Mouse (Mus musculus) intestine, embryonic 16.5 days (tissue): Measurements from ENCODE around the gene Myof. TPM values are rescaled to one million over a fixed set of nuclear protein-coding genes. Genes with fewer than 3 reads are reported as not detected.

Source experiments
- ATAC-seq: fragments of 200-750 bp; cut with Nextera tagmentation; 2 replicates; pipeline ENCODE4 v1.8.0; 2017; ENCODE audit warnings: moderate TSS enrichment, moderate library complexity
- H3K27ac ChIP-seq: fragments of 300-500 bp; sonication (generic); 2 replicates; pipeline ENCODE4 v1.5.1; 2014; ENCODE audit warnings: mild to moderate bottlenecking, low read length
- H3K27me3 ChIP-seq: fragments of 300-500 bp; sonication (generic); replicated peaks from 2 replicates; pipeline ENCODE4 v1.6.1; 2014; ENCODE audit warnings: low read length, control low read depth, mixed read lengths; ENCODE audit not compliant: control insufficient read depth, insufficient read depth
- H3K36me3 ChIP-seq: fragments of 300-500 bp; sonication (generic); 2 replicates; pipeline ENCODE4 v1.6.1; 2014; ENCODE audit warnings: low read length, control low read depth; ENCODE audit not compliant: control insufficient read depth, insufficient read depth
- H3K4me1 ChIP-seq: fragments of 300-500 bp; sonication (generic); 2 replicates; pipeline ENCODE4 v1.6.1; 2014; ENCODE audit warnings: low read length, control low read depth, mixed read lengths; ENCODE audit not compliant: control insufficient read depth, insufficient read depth
- H3K4me2 ChIP-seq: fragments of 300-500 bp; sonication (generic); 2 replicates; pipeline ENCODE4 v1.6.1; 2014; ENCODE audit warnings: low read depth, low read length, control low read depth
- H3K4me3 ChIP-seq: fragments of 300-500 bp; sonication (generic); 2 replicates; pipeline ENCODE4 v1.5.1; 2014; ENCODE audit warnings: mild to moderate bottlenecking, low read length
- H3K9ac ChIP-seq: fragments of 300-500 bp; sonication (generic); 2 replicates; pipeline ENCODE4 v1.6.1; 2014; ENCODE audit warnings: low read depth, low read length
- H3K9me3 ChIP-seq: fragments of 300-500 bp; sonication (generic); 2 replicates; pipeline ENCODE4 v1.6.1; 2016; ENCODE audit warnings: low read length, control low read depth; ENCODE audit not compliant: control insufficient read depth
- WGBS: fragments of 180-500 bp; shearing (Covaris S2); extraction: QIAGEN DNeasy Blood & Tissue Kit; methylation state at CpG from one replicate; pipeline ENCODE4 v1.1.7; 2014; 5-methylcytosine and 5-hydroxymethylcytosine counted together
- polyA plus RNA-seq: library from polyadenylated mRNA; unstranded; fragments of >200 nt; fragmentation: Nextera tagmentation; extraction: Ambion mirVana; gene quantifications from 2 replicates; pipeline ENCODE4 v1.2.1, GENCODE M21; 2015

Gene Myof
- 6.5 and 9.2 TPM in 2 replicates for polyA plus RNA-seq

DNA sequence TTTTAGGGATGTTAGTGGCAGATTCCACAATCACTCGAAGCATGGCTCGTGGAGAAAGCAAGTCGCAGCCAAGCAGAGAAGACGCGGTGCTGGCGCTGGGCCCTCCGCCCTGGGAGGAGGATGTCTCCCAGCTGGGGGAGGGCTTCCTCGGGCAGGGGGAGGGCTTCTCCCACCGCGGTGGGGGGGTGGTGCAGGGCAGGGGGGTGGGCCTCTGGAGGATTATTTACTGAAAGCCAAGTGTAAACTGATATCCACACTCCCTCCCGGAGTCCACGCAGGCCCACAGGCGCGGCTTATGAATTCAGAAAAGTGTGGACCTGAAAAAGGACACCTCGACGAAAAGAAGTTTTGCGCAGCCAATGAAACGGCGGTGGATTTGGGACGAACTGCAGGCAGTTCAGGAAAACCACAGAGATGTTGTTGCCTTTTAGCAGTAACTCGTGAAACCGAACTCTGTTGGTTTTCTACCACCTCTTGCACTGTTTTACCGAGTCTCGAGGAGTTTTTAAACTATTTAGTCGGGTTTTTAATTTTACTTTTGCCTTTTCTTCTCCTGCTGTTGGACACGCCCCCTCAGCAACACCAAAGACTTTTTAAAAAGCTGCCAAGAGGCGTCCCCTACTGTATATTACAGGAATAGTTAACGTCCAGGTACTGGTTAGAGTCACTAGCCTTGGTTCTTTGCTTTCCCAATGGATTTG, at the start of gene Myof:
Myof (minus strand) TSS at position 297 of the 701 bp plus-strand sequence.
- H3K4me1 ChIP-seq: 0 out of 2 replicates have a peak, but pooled peaks cover 4% of the 10 kb centered on the region
- ATAC-seq: peak; percentile 84
- peak within 1 kb of the TSS; percentile 67 for H3K4me2 ChIP-seq
- 1% methylated on average over 28 of the region's 28 CpGs for WGBS
- H3K27ac ChIP-seq: peak within 1 kb of the TSS; percentile 67
- no peaks in the 10 kb centered on the region for H3K27me3 ChIP-seq
- H3K4me3 ChIP-seq: peak within 1 kb of the TSS; percentile 53
- H3K9me3 ChIP-seq: no peaks in the 10 kb centered on the region
- no peaks in the 10 kb centered on the region for H3K36me3 ChIP-seq
- H3K9ac ChIP-seq: peak within 1 kb of the TSS; percentile 50

- no peak overlapping the region for H3K27ac ChIP-seq
- ATAC-seq: peak; percentile 61
- no peaks in the 10 kb centered on the region for H3K9me3 ChIP-seq
- H3K4me1 ChIP-seq: peaks cover 2% of the 10 kb centered on the region; the same call in 1 of the 2 replicates
- peaks cover 8% of the 10 kb centered on the region for H3K27me3 ChIP-seq
- no peak overlapping the region for H3K9ac ChIP-seq
- H3K4me3 ChIP-seq: no peak overlapping the region
- H3K4me2 ChIP-seq: no peak overlapping the region
- whole genome bisulfite sequencing: 30% methylated on average over 4 of the region's 4 CpGs
- H3K36me3 ChIP-seq: no peaks in the 10 kb centered on the region
These were observed 48.2 kb upstream of the Myof start for GRCm38 (mm10) chr19:38091512-38091985.

- Histone ChIP-seq H3K4me1 (no peaks in the 10 kb centered on the region), H3K27ac (no peak overlapping the region), H3K9ac (no peak overlapping the region), H3K4me2 (no peak overlapping the region), H3K9me3 (no peaks in the 10 kb centered on the region), H3K4me3 (no peak overlapping the region), H3K36me3 (no peaks in the 10 kb centered on the region), H3K27me3 (no peaks in the 10 kb centered on the region)
- no peak for ATAC-seq
- 76% methylated on average over 8 of the region's 8 CpGs for WGBS
These were observed 46.0 kb upstream of the Myof start for GRCm38 (mm10) chr19:38089358-38089757.

DNA sequence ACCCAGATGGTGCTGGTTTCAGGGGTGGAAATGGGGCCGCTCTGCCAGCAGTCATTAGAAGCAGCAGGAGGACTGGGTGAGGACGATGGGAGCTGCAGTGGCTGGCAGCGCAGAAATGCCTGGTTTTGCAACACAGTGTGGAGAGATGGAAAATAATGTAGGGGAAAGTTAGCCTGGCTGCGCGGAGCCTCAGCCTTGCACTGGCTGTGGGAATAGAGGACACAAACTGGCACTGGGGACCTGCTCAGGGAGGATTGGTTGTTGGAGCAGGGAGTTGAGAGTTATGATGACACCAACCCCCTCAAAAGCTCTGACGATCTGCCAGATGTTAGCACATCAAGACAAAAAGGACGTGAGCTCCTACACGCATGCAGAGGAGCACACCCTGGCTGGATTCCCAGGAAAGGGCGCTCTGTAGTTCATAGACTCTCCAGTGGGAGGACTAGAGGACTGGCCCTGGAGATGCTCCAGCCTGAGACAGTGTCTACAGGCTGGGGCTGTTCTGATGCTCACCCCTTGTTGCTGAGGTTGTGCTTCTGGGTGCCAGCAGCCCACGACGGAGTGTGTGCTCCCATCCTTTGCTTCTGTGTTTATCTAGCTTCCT, 43.7 kb upstream of the Myof start:
- WGBS: 42% methylated on average over 11 of the region's 11 CpGs
- Histone ChIP-seq H3K4me2 (no peak overlapping the region), H3K9me3 (no peaks in the 10 kb centered on the region), H3K27ac (no peak overlapping the region), H3K4me3 (no peak overlapping the region), H3K9ac (no peak overlapping the region), H3K36me3 (no peaks in the 10 kb centered on the region), H3K4me1 (no peaks in the 10 kb centered on the region), H3K27me3 (no peaks in the 10 kb centered on the region)
- peak; percentile 84 for ATAC-seq

- H3K36me3 ChIP-seq: no peaks in the 10 kb centered on the region
- H3K27ac ChIP-seq: no peak overlapping the region
- H3K4me3 ChIP-seq: no peak overlapping the region
- ATAC-seq: no peak
- no peaks in the 10 kb centered on the region for H3K27me3 ChIP-seq
- no peaks in the 10 kb centered on the region for H3K9me3 ChIP-seq
- WGBS: 83% methylated on average over 4 of the region's 4 CpGs
- H3K4me2 ChIP-seq: no peak overlapping the region
- no peak overlapping the region for H3K9ac ChIP-seq
- H3K4me1 ChIP-seq: no peaks in the 10 kb centered on the region
These were observed 42.5 kb upstream of the Myof start for GRCm38 (mm10) chr19:38085841-38086240.

- no peak overlapping the region for H3K4me2 ChIP-seq
- no peaks in the 10 kb centered on the region for H3K36me3 ChIP-seq
- no peaks in the 10 kb centered on the region for H3K27me3 ChIP-seq
- ATAC-seq: peak; percentile 81
- no peak overlapping the region for H3K9ac ChIP-seq
- no peaks in the 10 kb centered on the region for H3K9me3 ChIP-seq
- peak overlapping the region; percentile 50; the same call in 1 of the 2 replicates for H3K27ac ChIP-seq
- 22% methylated on average over 5 of the region's 5 CpGs for WGBS
- no peaks in the 10 kb centered on the region for H3K4me1 ChIP-seq
- H3K4me3 ChIP-seq: no peak overlapping the region
These were observed 39.7 kb upstream of the Myof start for GRCm38 (mm10) chr19:38082931-38083525.

DNA sequence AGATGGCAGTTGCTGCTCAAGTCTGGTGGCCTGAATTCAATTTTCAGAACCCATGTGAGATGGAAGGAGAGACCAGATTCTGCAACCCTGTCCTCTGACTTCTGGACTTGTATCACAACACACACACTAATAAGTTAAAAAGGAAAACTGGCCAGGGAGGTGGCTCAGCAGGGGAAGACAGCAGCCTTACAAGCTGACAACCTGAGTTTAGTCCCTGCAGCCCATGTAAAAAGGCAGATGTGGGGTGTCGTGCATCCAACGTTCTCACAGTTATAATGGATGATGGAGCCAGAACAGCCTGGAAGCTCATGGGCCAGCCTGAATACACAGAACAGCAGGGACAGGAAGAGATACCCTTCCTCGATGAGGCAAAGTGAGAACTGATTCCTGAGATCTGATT, 38.0 kb upstream of the Myof start:
- H3K36me3 ChIP-seq: no peaks in the 10 kb centered on the region
- WGBS: 81% methylated on average over 3 of the region's 3 CpGs
- no peaks in the 10 kb centered on the region for H3K27me3 ChIP-seq
- H3K4me1 ChIP-seq: no peaks in the 10 kb centered on the region
- no peak overlapping the region for H3K4me2 ChIP-seq
- H3K9me3 ChIP-seq: no peaks in the 10 kb centered on the region
- ATAC-seq: no peak
- H3K4me3 ChIP-seq: no peak overlapping the region
- H3K27ac ChIP-seq: no peak overlapping the region
- no peak overlapping the region for H3K9ac ChIP-seq

GRCm38 (mm10) chr19:38077851-38078540, 34.6 kb upstream of the Myof start:
- H3K27me3 ChIP-seq: no peaks in the 10 kb centered on the region
- H3K27ac ChIP-seq: no peak overlapping the region
- 64% methylated on average over 3 of the region's 3 CpGs for WGBS

GRCm38 (mm10) chr19:38076251-38076650, 32.9 kb upstream of the Myof start:
- Histone ChIP-seq H3K4me2 (no peak overlapping the region), H3K27ac (no peak overlapping the region; the same call in 1 of the 2 replicates), H3K9ac (no peak overlapping the region), H3K4me1 (no peaks in the 10 kb centered on the region), H3K9me3 (no peaks in the 10 kb centered on the region), H3K27me3 (no peaks in the 10 kb centered on the region), H3K36me3 (0 out of 2 replicates have a peak, but pooled peaks cover 4% of the 10 kb centered on the region), H3K4me3 (no peak overlapping the region)
- no peak for ATAC-seq
- 70% methylated on average over 2 of the region's 2 CpGs for WGBS

More at GRCm38 (mm10) chr19:38077851-38078540, 34.6 kb upstream of the Myof start:
- Histone ChIP-seq H3K36me3 (0 out of 2 replicates have a peak, but pooled peaks cover 4% of the 10 kb centered on the region), H3K9ac (no peak overlapping the region), H3K4me1 (no peaks in the 10 kb centered on the region), H3K4me3 (no peak overlapping the region), H3K4me2 (no peak overlapping the region), H3K9me3 (no peaks in the 10 kb centered on the region)
- peak; percentile 38 for ATAC-seq
